Comparison of ENCODE assay signal across 25 mouse cellular contexts in genomic region chr19:10724629-10725363, GRCm38 (mm10). TPM values are rescaled to one million over a fixed set of nuclear protein-coding genes. Genes with fewer than 3 reads are reported as not detected.
A peak's percentile ranks its signal among the peaks of the same experiment; 100 is the strongest.
DNase-seq lines count a peak whose midpoint lies in the region; ATAC-seq lines count a peak whose summit lies in the region.
"Had no signal": no experiment of that assay in that cellular context is flagged by ENCODE, and none has a peak within 500 bp of the region (broad histone marks: within the 10 kb centered on the region; RNA-seq: fewer than 3 reads in every experiment).

No protein-coding gene starts in this region.

- H3K4me1 ChIP-seq in midbrain, embryonic 16.5 days (ENCODE audit: control insufficient read depth, insufficient read depth, low read length) = peaks cover 22% of the 10 kb centered on the region
- H3K4me1 ChIP-seq in midbrain, embryonic 13.5 days (replicated peaks) = peaks cover 34% of the 10 kb centered on the region
- peaks cover 25% of the 10 kb centered on the region for H3K4me1 ChIP-seq in limb, embryonic 10.5 days

- no peak overlapping the region for H3K9ac ChIP-seq in midbrain, embryonic 16.5 days (ENCODE audit: low read depth, low read length)
- H3K9ac ChIP-seq in midbrain, embryonic 13.5 days (replicated peaks) = no peak overlapping the region
- H3K9ac ChIP-seq: forebrain, embryonic 12.5 days; heart, embryonic 15.5 days; liver, embryonic 13.5 days; lung, embryonic 14.5 days; neural tube, embryonic 13.5 days had no signal

- peak; percentile 76 for DNase-seq in cerebellum, adult 9-11 months
- no peak for DNase-seq in limb, embryonic 10.5 days (ENCODE audit: low spot score)
- no peak for DNase-seq in left cerebral cortex, postnatal 25 days (ENCODE audit: low spot score in 2 of 2)
- no peak for DNase-seq in embryo, embryonic 11 days
- no peak for DNase-seq in right cerebral cortex, postnatal 4 days
- DNase-seq: adrenal gland, adult 2 months; gastrocnemius, postnatal 36 days; heart, postnatal 4 days; kidney, adult 18-20 months; kidney, postnatal 10 days; left cerebral cortex, postnatal 4 days; liver, embryonic 13.5 days; lung, embryonic 14.5 days; lung, postnatal 36 days; right cerebral cortex, adult 18-20 months; thymus, adult 2 months had no signal

- H3K9me3 ChIP-seq in midbrain, embryonic 16.5 days (replicated peaks; ENCODE audit: control insufficient read depth, low read length, poor library complexity, severe bottlenecking) = no peaks in the 10 kb centered on the region
- H3K9me3 ChIP-seq in midbrain, embryonic 13.5 days = no peaks in the 10 kb centered on the region
- no peaks in the 10 kb centered on the region for H3K9me3 ChIP-seq in limb, embryonic 10.5 days (replicated peaks)
- H3K9me3 ChIP-seq: forebrain, embryonic 12.5 days; heart, embryonic 15.5 days; liver, embryonic 13.5 days; neural tube, embryonic 13.5 days had no signal

- no peak for ATAC-seq in midbrain, embryonic 16.5 days
- no peak for ATAC-seq in midbrain, embryonic 13.5 days

- intact Hi-C loops in left cerebral cortex, postnatal 25 days (cut with DNase I) = no loop called here

- H3K4me2 ChIP-seq in midbrain, embryonic 16.5 days (ENCODE audit: low read length) = no peak overlapping the region
- H3K4me2 ChIP-seq in midbrain, embryonic 13.5 days (replicated peaks) = no peak overlapping the region
- H3K4me2 ChIP-seq: forebrain, embryonic 12.5 days; heart, embryonic 15.5 days; liver, embryonic 13.5 days; lung, embryonic 14.5 days; neural tube, embryonic 13.5 days had no signal

- 80% methylated on average over 13 of the region's 13 CpGs for WGBS in midbrain, embryonic 16.5 days
- WGBS in midbrain, embryonic 13.5 days = 80% methylated on average over 13 of the region's 13 CpGs
- WGBS in limb, embryonic 10.5 days = 79% methylated on average over 13 of the region's 13 CpGs

- no peaks in the 10 kb centered on the region for H3K36me3 ChIP-seq in midbrain, embryonic 16.5 days (ENCODE audit: control insufficient read depth, insufficient read depth, low read length)
- H3K36me3 ChIP-seq in midbrain, embryonic 13.5 days = no peaks in the 10 kb centered on the region
- H3K36me3 ChIP-seq in limb, embryonic 10.5 days = no peaks in the 10 kb centered on the region
- H3K36me3 ChIP-seq: forebrain, embryonic 12.5 days; heart, embryonic 15.5 days; liver, embryonic 13.5 days; neural tube, embryonic 13.5 days had no signal

- H3K27me3 ChIP-seq in midbrain, embryonic 16.5 days (ENCODE audit: control insufficient read depth, insufficient read depth, low read depth, low read length) = no peaks in the 10 kb centered on the region
- H3K27me3 ChIP-seq in midbrain, embryonic 13.5 days = no peaks in the 10 kb centered on the region
- peaks cover 8% of the 10 kb centered on the region for H3K27me3 ChIP-seq in limb, embryonic 10.5 days (ENCODE audit: low read depth, poor library complexity, severe bottlenecking)
- H3K27me3 ChIP-seq: forebrain, embryonic 12.5 days; heart, embryonic 15.5 days; neural tube, embryonic 13.5 days had no signal

- H3K27ac ChIP-seq in midbrain, embryonic 16.5 days (ENCODE audit: low read length) = peak overlapping the region; percentile 52; the same call in 1 of the 2 replicates
- no peak overlapping the region for H3K27ac ChIP-seq in midbrain, embryonic 13.5 days
- H3K27ac ChIP-seq in limb, embryonic 10.5 days = 0 out of 2 replicates have a peak overlapping the region, but pooled peaks have one; percentile 2
- H3K27ac ChIP-seq: forebrain, embryonic 12.5 days; heart, embryonic 15.5 days; hindbrain, postnatal 0 days; liver, embryonic 13.5 days; neural tube, embryonic 13.5 days had no signal

- no peak overlapping the region for H3K4me3 ChIP-seq in midbrain, embryonic 16.5 days (ENCODE audit: low read depth, low read length)
- H3K4me3 ChIP-seq in midbrain, embryonic 13.5 days (replicated peaks) = no peak overlapping the region
- no peak overlapping the region for H3K4me3 ChIP-seq in limb, embryonic 10.5 days
- H3K4me3 ChIP-seq: forebrain, embryonic 12.5 days; heart, embryonic 15.5 days; liver, embryonic 13.5 days; neural tube, embryonic 13.5 days had no signal

RNA-seq across cellular contexts. Expression of gene Cd5, which starts 14.0 kb away (rescaled TPM):
- 0.48 and 0.78 TPM in 2 replicates for polyA plus RNA-seq in midbrain, embryonic 16.5 days (2015; fragmentation: Nextera tagmentation; extraction: Ambion mirVana)
- polyA plus RNA-seq in midbrain, embryonic 13.5 days (2015; fragmentation: Nextera tagmentation; extraction: Ambion mirVana) = 0.24 TPM in 2 replicates
- polyA plus RNA-seq in limb, embryonic 10.5 days (2016; fragmentation: Nextera tagmentation; extraction: Ambion mirVana) = 0.06 and 0.26 TPM in 2 replicates
- not detected for total RNA-seq in left cerebral cortex, postnatal 25 days (2021)
- total RNA-seq: layer of hippocampus, adult 18-20 months; left cerebral cortex, postnatal 4 days had no signal
- polyA plus RNA-seq: forebrain, embryonic 12.5 days; liver, embryonic 13.5 days had no signal

RNA-seq across cellular contexts. Expression of gene Vps37c, which starts 36.3 kb away (rescaled TPM):
- polyA plus RNA-seq in midbrain, embryonic 16.5 days (2015; fragmentation: Nextera tagmentation; extraction: Ambion mirVana) = 28.6 and 31.2 TPM in 2 replicates
- 33.1 and 35.5 TPM in 2 replicates for polyA plus RNA-seq in midbrain, embryonic 13.5 days (2015; fragmentation: Nextera tagmentation; extraction: Ambion mirVana)
- 34.3 and 37.7 TPM in 2 replicates for polyA plus RNA-seq in limb, embryonic 10.5 days (2016; fragmentation: Nextera tagmentation; extraction: Ambion mirVana)
- total RNA-seq in left cerebral cortex, postnatal 25 days (2021) = 10 to 100 TPM; 27.3 to 32.3 TPM

RNA-seq across cellular contexts. Expression of gene Pga5, which starts 46.9 kb away (rescaled TPM):
- not detected in 2 replicates for polyA plus RNA-seq in midbrain, embryonic 16.5 days (2015; fragmentation: Nextera tagmentation; extraction: Ambion mirVana)
- polyA plus RNA-seq in midbrain, embryonic 13.5 days (2015; fragmentation: Nextera tagmentation; extraction: Ambion mirVana) = not detected in 2 replicates
- not detected in 2 replicates for polyA plus RNA-seq in limb, embryonic 10.5 days (2016; fragmentation: Nextera tagmentation; extraction: Ambion mirVana)
- total RNA-seq in left cerebral cortex, postnatal 25 days (2021) = not detected
- total RNA-seq: adrenal gland, adult 2 months; gastrocnemius, postnatal 36 days; heart, adult 8-10 months; heart, postnatal 4 days; hindbrain, postnatal 0 days; layer of hippocampus, adult 18-20 months; left cerebral cortex, postnatal 4 days; megakaryocyte-erythroid progenitor cell, adult 5-6 weeks had no signal
- polyA plus RNA-seq: adrenal gland, adult 2 months; forebrain, embryonic 12.5 days; heart, embryonic 15.5 days; hindbrain, postnatal 0 days; liver, embryonic 13.5 days; lung, embryonic 14.5 days; neural tube, embryonic 13.5 days had no signal
